ENCODE assay signal across 10 mouse cellular contexts in genomic region chr2:32547964-32548739, GRCm38 (mm10). TPM values are rescaled to one million over a fixed set of nuclear protein-coding genes. Genes with fewer than 3 reads are reported as not detected.
DNase-seq lines count a peak whose midpoint lies in the region; ATAC-seq lines count a peak whose summit lies in the region.
"Had no signal": no experiment of that assay in that cellular context is flagged by ENCODE, and none has a peak within 500 bp of the region (broad histone marks: within the 10 kb centered on the region; RNA-seq: fewer than 3 reads in every experiment).

No protein-coding gene starts in this region.

- peaks cover 58% of the 10 kb centered on the region for H3K4me1 ChIP-seq in embryonic facial prominence, embryonic 13.5 days
- H3K4me1 ChIP-seq in embryonic facial prominence, embryonic 10.5 days: peaks cover 46% of the 10 kb centered on the region
- peaks cover 20% of the 10 kb centered on the region for H3K4me1 ChIP-seq in hindbrain, embryonic 13.5 days (replicated peaks)

- H3K27ac ChIP-seq in embryonic facial prominence, embryonic 13.5 days: peak overlapping the region; percentile 93
- H3K27ac ChIP-seq in embryonic facial prominence, embryonic 10.5 days (replicated peaks): no peak overlapping the region
- no peak overlapping the region for H3K27ac ChIP-seq in hindbrain, embryonic 13.5 days

- H3K9me3 ChIP-seq in embryonic facial prominence, embryonic 13.5 days: no peaks in the 10 kb centered on the region
- no peaks in the 10 kb centered on the region for H3K9me3 ChIP-seq in embryonic facial prominence, embryonic 10.5 days
- no peaks in the 10 kb centered on the region for H3K9me3 ChIP-seq in hindbrain, embryonic 13.5 days

- no peak for ATAC-seq in embryonic facial prominence, embryonic 13.5 days (ENCODE audit: insufficient number of reproducible peaks, insufficient read depth, low FRiP score, low TSS enrichment, low read depth)
- no peak for ATAC-seq in hindbrain, embryonic 13.5 days (ENCODE audit: low FRiP score)

- DNase-seq in embryonic facial prominence, embryonic 10.5 days (ENCODE audit: low spot score): no peak
- DNase-seq in 416B (ENCODE audit: low read depth): peak; percentile 63
- DNase-seq in gastrocnemius, adult 18-20 months (ENCODE audit: low spot score): peak; percentile 72
- DNase-seq in kidney, postnatal 25 days: peak; percentile 80 to 81
- no peak for DNase-seq in frontal cortex, postnatal 25 days (ENCODE audit: low spot score in 2 of 2)
- DNase-seq in yolk sac, embryonic 10.5 days (ENCODE audit: low spot score): no peak

- WGBS in embryonic facial prominence, embryonic 13.5 days: 86% methylated on average over 7 of the region's 7 CpGs
- 94% methylated on average over 7 of the region's 7 CpGs for WGBS in embryonic facial prominence, embryonic 10.5 days
- 91% methylated on average over 7 of the region's 7 CpGs for WGBS in hindbrain, embryonic 13.5 days

- peaks cover 9% of the 10 kb centered on the region; the same call in 1 of the 2 replicates for H3K36me3 ChIP-seq in embryonic facial prominence, embryonic 13.5 days
- H3K36me3 ChIP-seq in embryonic facial prominence, embryonic 10.5 days (replicated peaks): peaks cover 74% of the 10 kb centered on the region
- H3K36me3 ChIP-seq in hindbrain, embryonic 13.5 days: peaks cover 6% of the 10 kb centered on the region; the same call in 1 of the 2 replicates

- H3K4me3 ChIP-seq in embryonic facial prominence, embryonic 13.5 days: no peak overlapping the region
- no peak overlapping the region for H3K4me3 ChIP-seq in embryonic facial prominence, embryonic 10.5 days
- no peak overlapping the region for H3K4me3 ChIP-seq in hindbrain, embryonic 13.5 days

- H3K27me3 ChIP-seq in embryonic facial prominence, embryonic 13.5 days: no peaks in the 10 kb centered on the region
- no peaks in the 10 kb centered on the region for H3K27me3 ChIP-seq in embryonic facial prominence, embryonic 10.5 days (replicated peaks; ENCODE audit: low read depth, poor library complexity, severe bottlenecking)
- no peaks in the 10 kb centered on the region for H3K27me3 ChIP-seq in hindbrain, embryonic 13.5 days

- no peak overlapping the region for H3K9ac ChIP-seq in embryonic facial prominence, embryonic 13.5 days
- H3K9ac ChIP-seq in hindbrain, embryonic 13.5 days: no peak overlapping the region

- no peak overlapping the region for H3K4me2 ChIP-seq in embryonic facial prominence, embryonic 13.5 days
- H3K4me2 ChIP-seq in hindbrain, embryonic 13.5 days: no peak overlapping the region

RNA-seq across cellular contexts. Expression of gene Fam102a, which starts 13.0 kb away (rescaled TPM):
- polyA plus RNA-seq in embryonic facial prominence, embryonic 13.5 days (2015; fragmentation: Nextera tagmentation; extraction: Ambion mirVana): 12.3 and 15.5 TPM in 2 replicates
- polyA plus RNA-seq in embryonic facial prominence, embryonic 10.5 days (2016; fragmentation: Nextera tagmentation; extraction: Ambion mirVana): 11.8 and 12.3 TPM in 2 replicates
- 1 to 10 TPM; 2.0 to 2.6 TPM for total RNA-seq in gastrocnemius, adult 18-20 months (2021)
- 7.0 and 7.1 TPM in 2 replicates for polyA plus RNA-seq in hindbrain, embryonic 13.5 days (2015; fragmentation: Nextera tagmentation; extraction: Ambion mirVana)

RNA-seq across cellular contexts. Expression of gene Dpm2, which starts 22.5 kb away (rescaled TPM):
- polyA plus RNA-seq in embryonic facial prominence, embryonic 13.5 days (2015; fragmentation: Nextera tagmentation; extraction: Ambion mirVana): 112 and 116 TPM in 2 replicates
- polyA plus RNA-seq in embryonic facial prominence, embryonic 10.5 days (2016; fragmentation: Nextera tagmentation; extraction: Ambion mirVana): 109 and 111 TPM in 2 replicates
- total RNA-seq in gastrocnemius, adult 18-20 months (2021): 10 to 100 TPM; 11.7 to 12.6 TPM
- polyA plus RNA-seq in hindbrain, embryonic 13.5 days (2015; fragmentation: Nextera tagmentation; extraction: Ambion mirVana): 142 and 145 TPM in 2 replicates

RNA-seq across cellular contexts. Expression of gene Pip5kl1, which starts 26.4 kb away (rescaled TPM):
- 0.92 and 1.1 TPM in 2 replicates for polyA plus RNA-seq in embryonic facial prominence, embryonic 13.5 days (2015; fragmentation: Nextera tagmentation; extraction: Ambion mirVana)
- polyA plus RNA-seq in embryonic facial prominence, embryonic 10.5 days (2016; fragmentation: Nextera tagmentation; extraction: Ambion mirVana): 2.0 and 2.1 TPM in 2 replicates
- not detected for total RNA-seq in gastrocnemius, adult 18-20 months (2021)
- polyA plus RNA-seq in hindbrain, embryonic 13.5 days (2015; fragmentation: Nextera tagmentation; extraction: Ambion mirVana): 9.0 and 9.6 TPM in 2 replicates
- total RNA-seq: adrenal gland, adult 18-20 months had no signal
- polyA plus RNA-seq: liver, embryonic 16.5 days had no signal

RNA-seq across cellular contexts. Expression of gene 9430097D07Rik, which starts 27.3 kb away (rescaled TPM):
- 0.18 TPM in 1 of 2 replicates, not detected in the other for polyA plus RNA-seq in embryonic facial prominence, embryonic 13.5 days (2015; fragmentation: Nextera tagmentation; extraction: Ambion mirVana)
- 0.11 TPM in 2 replicates for polyA plus RNA-seq in embryonic facial prominence, embryonic 10.5 days (2016; fragmentation: Nextera tagmentation; extraction: Ambion mirVana)
- not detected for total RNA-seq in gastrocnemius, adult 18-20 months (2021)
- polyA plus RNA-seq in hindbrain, embryonic 13.5 days (2015; fragmentation: Nextera tagmentation; extraction: Ambion mirVana): 0.53 and 0.56 TPM in 2 replicates
- total RNA-seq: adrenal gland, adult 18-20 months had no signal

RNA-seq across cellular contexts. Expression of gene St6galnac4, which starts 38.7 kb away (rescaled TPM):
- polyA plus RNA-seq in embryonic facial prominence, embryonic 13.5 days (2015; fragmentation: Nextera tagmentation; extraction: Ambion mirVana): 33.1 and 34.7 TPM in 2 replicates
- 25.1 and 26.4 TPM in 2 replicates for polyA plus RNA-seq in embryonic facial prominence, embryonic 10.5 days (2016; fragmentation: Nextera tagmentation; extraction: Ambion mirVana)
- total RNA-seq in gastrocnemius, adult 18-20 months (2021): 10 to 100 TPM; 13.5 to 19.8 TPM
- 22.8 and 23.4 TPM in 2 replicates for polyA plus RNA-seq in hindbrain, embryonic 13.5 days (2015; fragmentation: Nextera tagmentation; extraction: Ambion mirVana)

Comparison
In these comparisons a context has a peak if more than half of its experiments do, and no peak if none do; other contexts are left out.
1. DNase-seq: peak in 416B (single experiment), gastrocnemius, adult 18-20 months (single experiment) and kidney, postnatal 25 days (2 of 2); none in embryonic facial prominence, embryonic 10.5 days (single experiment), frontal cortex, postnatal 25 days (0 of 2) and yolk sac, embryonic 10.5 days (single experiment).